In the genomic region with DNA sequence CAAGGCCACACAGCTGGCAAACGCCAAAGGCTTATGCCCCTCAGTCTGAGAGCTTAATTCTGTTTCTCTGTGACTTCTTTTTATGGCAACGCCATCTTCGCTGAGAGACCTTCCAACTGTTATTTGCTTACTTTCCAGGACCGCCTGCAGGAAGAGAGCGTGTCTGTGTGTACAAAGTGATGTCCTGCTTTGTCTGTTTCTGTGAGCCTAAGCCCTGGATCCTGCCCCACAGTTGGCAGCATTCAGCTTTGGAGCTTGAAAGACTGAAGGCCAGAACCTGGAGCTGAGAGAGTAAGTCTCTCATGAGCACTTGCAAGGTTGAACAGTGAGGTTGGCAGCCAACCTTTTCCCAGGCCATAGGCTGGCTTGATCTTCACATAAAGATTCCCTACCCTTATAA, we compare ENCODE assay signal across 20 mouse cellular contexts.
A peak's percentile ranks its signal among the peaks of the same experiment; 100 is the strongest.
DNase-seq lines count a peak whose midpoint lies in the region; ATAC-seq lines count a peak whose summit lies in the region.
"Had no signal": no experiment of that assay in that cellular context is flagged by ENCODE, and none has a peak within 500 bp of the region (broad histone marks: within the 10 kb centered on the region; RNA-seq: fewer than 3 reads in every experiment).

No protein-coding gene starts in this region.

- 76% methylated on average over 5 of the region's 5 CpGs for WGBS in heart, embryonic 10.5 days
- WGBS in heart, embryonic 12.5 days, result 78% methylated on average over 5 of the region's 5 CpGs
- WGBS in stomach, embryonic 15.5 days, result 26% methylated on average over 5 of the region's 5 CpGs

- H3K9me3 ChIP-seq in heart, embryonic 10.5 days, result no peaks in the 10 kb centered on the region
- no peaks in the 10 kb centered on the region for H3K9me3 ChIP-seq in heart, embryonic 12.5 days (replicated peaks)
- H3K9me3 ChIP-seq in stomach, embryonic 15.5 days, result no peaks in the 10 kb centered on the region
- H3K9me3 ChIP-seq: embryonic facial prominence, embryonic 13.5 days; heart, embryonic 15.5 days; hindbrain, embryonic 10.5 days; midbrain, embryonic 15.5 days had no signal

- H3K4me2 ChIP-seq in heart, embryonic 12.5 days, result no peak overlapping the region
- no peak overlapping the region for H3K4me2 ChIP-seq in stomach, embryonic 15.5 days
- H3K4me2 ChIP-seq: embryonic facial prominence, embryonic 13.5 days; heart, embryonic 15.5 days; midbrain, embryonic 15.5 days had no signal

- no peak overlapping the region for H3K9ac ChIP-seq in heart, embryonic 12.5 days
- H3K9ac ChIP-seq in stomach, embryonic 15.5 days, result no peak overlapping the region
- H3K9ac ChIP-seq: embryonic facial prominence, embryonic 13.5 days; heart, embryonic 15.5 days; midbrain, embryonic 15.5 days had no signal

- no peaks in the 10 kb centered on the region for H3K36me3 ChIP-seq in heart, embryonic 10.5 days
- H3K36me3 ChIP-seq in heart, embryonic 12.5 days, result no peaks in the 10 kb centered on the region
- H3K36me3 ChIP-seq in stomach, embryonic 15.5 days, result no peaks in the 10 kb centered on the region
- H3K36me3 ChIP-seq: embryonic facial prominence, embryonic 13.5 days; heart, embryonic 15.5 days; hindbrain, embryonic 10.5 days; midbrain, embryonic 15.5 days had no signal

- H3K4me3 ChIP-seq in heart, embryonic 10.5 days, result no peak overlapping the region
- H3K4me3 ChIP-seq in heart, embryonic 12.5 days, result no peak overlapping the region
- H3K4me3 ChIP-seq in stomach, embryonic 15.5 days (replicated peaks), result no peak overlapping the region
- H3K4me3 ChIP-seq: embryonic facial prominence, embryonic 13.5 days; heart, embryonic 15.5 days; hindbrain, embryonic 10.5 days; layer of hippocampus, adult 2 months; midbrain, embryonic 15.5 days had no signal

- H3K4me1 ChIP-seq in heart, embryonic 10.5 days, result peaks cover 7% of the 10 kb centered on the region
- peaks cover 5% of the 10 kb centered on the region for H3K4me1 ChIP-seq in heart, embryonic 12.5 days (replicated peaks)
- no peaks in the 10 kb centered on the region for H3K4me1 ChIP-seq in stomach, embryonic 15.5 days

- 0 out of 2 replicates have a peak, but pooled peaks cover 6% of the 10 kb centered on the region for H3K27me3 ChIP-seq in heart, embryonic 10.5 days (ENCODE audit: insufficient read depth, poor library complexity, severe bottlenecking)
- H3K27me3 ChIP-seq in heart, embryonic 12.5 days (replicated peaks), result no peaks in the 10 kb centered on the region
- H3K27me3 ChIP-seq in stomach, embryonic 15.5 days (replicated peaks), result no peaks in the 10 kb centered on the region
- H3K27me3 ChIP-seq: CH12.LX; embryonic facial prominence, embryonic 13.5 days; heart, embryonic 15.5 days; midbrain, embryonic 15.5 days had no signal

- peak; percentile 15 for DNase-seq in adrenal gland, adult 2 months
- DNase-seq in adrenal gland, postnatal 25 days, result no peak
- DNase-seq in heart, embryonic 10.5 days (ENCODE audit: low spot score), result peak; percentile 24
- peak; percentile 14 for DNase-seq in lung, postnatal 10 days
- DNase-seq in lung, adult 18-20 months, result no peak
- no peak for DNase-seq in thymus, postnatal 14 days
- DNase-seq: gastrocnemius, postnatal 36 days; kidney, adult 18-20 months; liver; lung, adult 2 months; right cerebral cortex, postnatal 14 days; thymus, postnatal 25 days had no signal

- no peak overlapping the region for H3K27ac ChIP-seq in heart, embryonic 10.5 days
- H3K27ac ChIP-seq in heart, embryonic 12.5 days (ENCODE audit: poor library complexity, severe bottlenecking), result no peak overlapping the region
- peak overlapping the region; percentile 71 for H3K27ac ChIP-seq in stomach, embryonic 15.5 days
- H3K27ac ChIP-seq: embryonic facial prominence, embryonic 13.5 days; heart, embryonic 15.5 days; hindbrain, embryonic 10.5 days; layer of hippocampus, adult 2 months; midbrain, embryonic 15.5 days had no signal

- ATAC-seq in heart, embryonic 12.5 days (ENCODE audit: insufficient number of reproducible peaks, low FRiP score), result no peak
- no peak for ATAC-seq in stomach, embryonic 15.5 days (ENCODE audit: insufficient read depth, low FRiP score, low read depth)
- ATAC-seq: midbrain, embryonic 15.5 days had no signal

Comparison
In these comparisons a context has a peak if more than half of its experiments do, and no peak if none do; other contexts are left out.
1. DNase-seq: peak in adrenal gland, adult 2 months (single experiment), heart, embryonic 10.5 days (single experiment) and lung, postnatal 10 days (single experiment); none in adrenal gland, postnatal 25 days (single experiment), lung, adult 18-20 months (0 of 2) and thymus, postnatal 14 days (single experiment).